Mouse (Mus musculus): ENCODE measurements around the gene Hivep2.

Gene Hivep2

GRCm38 (mm10) chr10:14024971-14025370 lies 59.1 kb downstream of the Hivep2 start:
- no peak for DNase-seq (ENCODE audit: low spot score)

- DNase-seq (ENCODE audit: low spot score), result no peak
These were observed 61.9 kb downstream of the Hivep2 start for GRCm38 (mm10) chr10:14027751-14028150.

GRCm38 (mm10) chr10:14028956-14029355 lies 63.1 kb downstream of the Hivep2 start:
- DNase-seq (ENCODE audit: low spot score), result no peak

GRCm38 (mm10) chr10:14030458-14031035 lies 64.7 kb downstream of the Hivep2 start:
- no peak for DNase-seq (ENCODE audit: low spot score)

GRCm38 (mm10) chr10:14032532-14032931 lies 66.7 kb downstream of the Hivep2 start:
- no peak for DNase-seq (ENCODE audit: low spot score)

- DNase-seq (ENCODE audit: low spot score), result no peak
These were observed 68.2 kb downstream of the Hivep2 start for GRCm38 (mm10) chr10:14034046-14034445.

GRCm38 (mm10) chr10:14034790-14035189 lies 68.9 kb downstream of the Hivep2 start:
- DNase-seq (ENCODE audit: low spot score), result no peak

GRCm38 (mm10) chr10:14035607-14036006 lies 69.7 kb downstream of the Hivep2 start:
- no peak for DNase-seq (ENCODE audit: low spot score)

GRCm38 (mm10) chr10:14036472-14036871 lies 70.6 kb downstream of the Hivep2 start:
- no peak for DNase-seq (ENCODE audit: low spot score)

- DNase-seq (ENCODE audit: low spot score), result no peak
These were observed 72.2 kb downstream of the Hivep2 start for GRCm38 (mm10) chr10:14037977-14038489.

- DNase-seq (ENCODE audit: low spot score), result no peak
These were observed 75.0 kb downstream of the Hivep2 start for GRCm38 (mm10) chr10:14040716-14041470.

GRCm38 (mm10) chr10:14041606-14042005 lies 75.7 kb downstream of the Hivep2 start:
- no peak for DNase-seq (ENCODE audit: low spot score)

GRCm38 (mm10) chr10:14042539-14043348 lies 76.9 kb downstream of the Hivep2 start:
- DNase-seq (ENCODE audit: low spot score), result no peak

GRCm38 (mm10) chr10:14043349-14043710 lies 77.5 kb downstream of the Hivep2 start:
- no peak for DNase-seq (ENCODE audit: low spot score)

- DNase-seq (ENCODE audit: low spot score), result no peak
These were observed 78.3 kb downstream of the Hivep2 start for GRCm38 (mm10) chr10:14044046-14044782.

- DNase-seq (ENCODE audit: low spot score), result no peak
These were observed 79.0 kb downstream of the Hivep2 start for GRCm38 (mm10) chr10:14044783-14045392.

- no peak for DNase-seq (ENCODE audit: low spot score)
These were observed 79.9 kb downstream of the Hivep2 start for GRCm38 (mm10) chr10:14045745-14046144.

GRCm38 (mm10) chr10:14046171-14046651 lies 80.3 kb downstream of the Hivep2 start:
- no peak for DNase-seq (ENCODE audit: low spot score)

- no peak for DNase-seq (ENCODE audit: low spot score)
These were observed 81.1 kb downstream of the Hivep2 start for GRCm38 (mm10) chr10:14046935-14047334.

GRCm38 (mm10) chr10:14047661-14048060 lies 81.8 kb downstream of the Hivep2 start:
- no peak for DNase-seq (ENCODE audit: low spot score)

GRCm38 (mm10) chr10:14048322-14048915 lies 82.5 kb downstream of the Hivep2 start:
- DNase-seq (ENCODE audit: low spot score), result no peak

All from ovary, postnatal 10 days (tissue).